Mouse (Mus musculus) liver, embryonic 14.5 days (tissue): ENCODE data around the gene Uchl4.

Source experiments
- CTCF ChIP-seq: IDR thresholded peaks from 2 replicates; pipeline ENCODE4 v1.5.1; 2016; ENCODE audit warnings: antibody characterized with exemption, low read depth, control low read depth
- EP300 ChIP-seq: IDR thresholded peaks from 2 replicates; pipeline ENCODE4 v1.6.1; 2016; ENCODE audit warnings: antibody characterized with exemption, low read depth

DNA sequence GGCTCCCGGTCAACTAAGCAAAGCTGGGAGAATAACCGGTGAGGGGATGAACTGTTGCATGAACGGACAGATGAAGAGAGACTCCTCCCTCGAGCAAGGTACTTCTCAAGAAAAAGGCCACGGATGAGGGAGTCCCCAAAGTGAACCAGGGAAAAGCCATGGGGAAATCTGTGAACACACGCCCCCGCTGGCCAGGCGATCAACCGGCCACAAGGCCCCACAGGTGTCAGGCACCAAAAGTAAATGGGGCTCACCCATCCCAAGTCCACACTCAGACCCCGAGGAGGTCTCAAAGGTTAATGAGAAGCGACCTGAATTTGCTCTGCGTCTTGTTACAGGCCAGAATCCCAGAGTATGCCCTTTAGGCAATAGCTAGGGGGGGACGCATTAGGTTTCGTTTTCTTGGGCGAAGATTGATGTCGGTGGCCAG is 17.6 kb downstream of the Uchl4 start:
- no peak; the same call in 1 of the 2 replicates for TF ChIP-seq CTCF
- no peak for TF ChIP-seq EP300
